Mouse (Mus musculus): ENCODE results near the gene Gucy1b1.
A peak's percentile ranks its signal among the peaks of the same experiment; 100 is the strongest.

The Gucy1b1 gene

DNA sequence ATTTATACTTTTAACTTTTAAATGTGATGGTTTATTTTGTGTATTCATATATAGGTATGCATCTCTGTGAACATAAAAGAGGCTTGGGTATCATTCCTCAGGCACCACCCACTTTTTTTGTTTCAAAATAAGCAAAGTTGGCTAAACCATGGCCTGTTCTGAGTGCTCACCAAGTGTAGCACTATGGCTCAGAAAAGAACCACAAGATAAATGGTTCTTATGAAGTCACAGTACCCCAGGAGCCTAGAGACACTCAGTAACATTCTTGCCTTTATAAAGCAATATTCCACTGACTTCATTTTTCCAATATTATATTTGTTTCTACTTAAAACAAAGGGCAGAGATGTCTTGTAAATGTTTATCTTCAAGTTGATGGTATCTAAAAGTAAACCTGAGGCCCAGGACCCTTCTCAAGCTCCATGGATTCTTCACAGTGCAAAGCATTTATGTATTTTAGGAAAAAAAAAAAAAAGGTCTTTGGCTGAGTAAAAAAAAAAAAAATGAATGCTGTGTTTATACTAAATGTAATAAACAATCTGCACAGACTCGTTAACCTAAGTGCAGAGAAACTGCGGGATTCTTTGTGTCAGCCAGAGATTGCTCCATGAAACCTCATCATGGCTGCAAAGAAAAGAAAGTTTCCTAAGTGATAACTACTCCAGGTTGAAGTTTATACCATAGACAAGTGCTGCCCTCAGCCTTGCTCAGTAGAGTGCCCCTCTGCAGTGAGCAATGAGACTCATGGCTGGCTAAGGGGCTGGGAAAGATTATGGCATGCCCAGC lies 38.0 kb downstream of the Gucy1b1 start:
- no peak for DNase-seq (ENCODE audit: low spot score)

DNA sequence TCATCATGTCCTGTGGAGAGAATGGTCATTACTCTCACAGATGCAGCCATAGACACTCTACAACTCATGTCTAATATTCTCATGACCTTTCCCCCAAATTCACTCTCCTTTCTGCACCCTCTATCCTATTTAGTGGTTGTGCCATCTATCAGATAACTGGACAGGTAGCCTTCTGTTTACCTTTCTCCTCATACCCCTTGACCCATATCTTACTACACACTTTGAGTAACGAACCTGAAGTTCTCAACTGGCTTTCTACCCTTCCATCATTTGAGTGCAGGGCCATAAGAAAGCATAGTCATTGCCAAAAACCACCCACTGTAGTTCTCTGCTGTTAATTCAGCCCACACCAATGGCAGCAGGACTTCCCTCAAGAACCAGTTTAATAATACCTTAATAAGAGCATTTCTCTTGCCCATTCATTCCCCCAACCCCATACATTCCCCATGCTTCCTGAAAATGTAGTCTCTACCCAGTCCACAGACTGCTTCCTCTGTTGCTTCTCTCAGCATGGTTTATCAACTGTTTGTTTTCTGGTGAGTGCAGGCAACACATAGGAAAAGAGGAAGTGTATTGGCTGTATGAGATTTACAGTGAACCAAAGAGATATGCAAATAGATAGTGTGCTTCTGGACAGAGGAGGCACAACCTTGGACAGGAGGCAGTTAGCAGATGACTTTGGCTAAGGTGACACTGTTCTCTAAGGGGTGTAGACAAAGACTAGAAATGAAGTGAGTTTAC lies 44.3 kb downstream of the Gucy1b1 start:
- DNase-seq (ENCODE audit: low spot score) = no peak

DNA sequence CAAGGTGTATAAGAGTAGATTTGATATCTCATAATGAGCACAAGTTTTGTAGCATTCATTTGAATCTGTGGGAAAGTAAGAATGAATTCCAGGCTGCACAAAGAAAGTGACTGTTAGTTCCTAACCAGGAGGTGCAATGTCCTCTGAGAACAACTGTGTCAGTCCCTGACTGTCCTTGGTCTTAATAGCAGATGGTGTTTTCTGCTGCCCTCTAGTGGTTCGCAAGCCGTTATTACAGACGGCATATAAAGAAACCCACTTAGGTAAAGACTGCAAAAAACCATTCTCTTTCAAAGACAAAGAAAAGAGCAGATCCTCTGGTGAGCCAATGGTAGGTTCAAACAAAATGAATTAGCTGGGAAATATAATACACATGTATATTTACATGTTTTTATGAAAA lies 45.3 kb downstream of the Gucy1b1 start:
- peak; percentile 69 for DNase-seq (ENCODE audit: low spot score)

DNA sequence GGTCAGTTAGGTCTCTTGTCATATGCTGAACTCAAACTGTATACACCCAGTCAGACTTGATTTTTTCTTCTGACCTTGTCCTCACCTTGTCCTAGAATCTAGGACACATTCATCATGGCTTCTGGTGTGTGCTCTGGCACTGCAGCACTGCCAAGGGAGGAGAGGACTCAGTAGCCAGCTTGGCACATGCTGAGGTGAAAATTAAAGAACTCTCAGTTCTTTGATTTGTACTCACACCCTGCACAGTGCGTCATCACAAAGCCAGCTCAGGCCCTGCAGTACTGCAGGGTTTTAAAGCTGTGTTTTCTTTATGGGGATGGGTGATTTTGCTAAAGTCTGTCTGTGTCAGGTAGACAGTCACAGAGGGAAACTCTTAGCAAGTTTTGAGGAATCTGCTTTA lies 47.2 kb downstream of the Gucy1b1 start:
- DNase-seq (ENCODE audit: low spot score) = no peak

DNA sequence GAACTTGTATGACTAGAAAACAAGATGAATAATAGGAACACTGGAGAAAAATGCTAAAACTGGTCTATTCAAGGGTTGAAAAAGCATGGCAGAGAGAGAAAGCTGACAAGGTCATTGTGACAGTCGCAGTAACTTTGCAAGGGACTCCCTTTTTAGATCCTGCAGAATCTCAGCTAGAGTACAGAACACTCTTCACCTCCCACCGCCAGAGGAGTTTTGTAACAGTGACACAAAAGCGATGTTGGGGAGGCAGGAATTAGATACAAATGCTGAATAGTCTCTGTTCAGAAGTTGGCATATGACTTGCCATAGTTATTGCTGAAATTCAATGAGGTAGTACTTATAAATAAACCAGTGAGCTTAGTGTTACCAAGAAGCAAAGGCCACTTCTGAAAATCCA lies 51.4 kb downstream of the Gucy1b1 start:
- DNase-seq (ENCODE audit: low spot score) = no peak

DNA sequence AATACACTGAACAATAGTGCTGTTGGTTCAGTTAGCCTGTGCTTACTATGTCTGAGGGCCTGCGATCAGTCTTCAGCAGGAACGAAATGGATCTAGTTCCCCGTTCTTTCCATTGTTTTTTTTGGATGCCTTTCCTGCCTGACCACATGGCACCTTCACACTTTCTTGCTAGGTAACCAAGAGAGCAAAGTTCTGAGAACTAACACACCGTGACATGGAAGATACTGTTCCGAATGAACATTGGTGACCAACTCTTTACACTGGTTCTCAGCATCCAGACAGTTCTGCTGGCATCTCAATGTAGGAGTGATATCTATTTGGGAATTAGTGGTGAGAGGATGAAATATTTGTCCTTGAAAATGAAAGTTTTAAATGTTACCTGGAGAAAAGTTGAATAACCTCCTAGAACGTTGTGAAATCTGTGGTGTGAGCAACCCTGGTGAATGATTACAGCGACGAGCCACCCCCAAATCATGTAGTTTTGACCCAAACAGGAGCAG lies 52.0 kb downstream of the Gucy1b1 start:
- no peak for DNase-seq (ENCODE audit: low spot score)

DNA sequence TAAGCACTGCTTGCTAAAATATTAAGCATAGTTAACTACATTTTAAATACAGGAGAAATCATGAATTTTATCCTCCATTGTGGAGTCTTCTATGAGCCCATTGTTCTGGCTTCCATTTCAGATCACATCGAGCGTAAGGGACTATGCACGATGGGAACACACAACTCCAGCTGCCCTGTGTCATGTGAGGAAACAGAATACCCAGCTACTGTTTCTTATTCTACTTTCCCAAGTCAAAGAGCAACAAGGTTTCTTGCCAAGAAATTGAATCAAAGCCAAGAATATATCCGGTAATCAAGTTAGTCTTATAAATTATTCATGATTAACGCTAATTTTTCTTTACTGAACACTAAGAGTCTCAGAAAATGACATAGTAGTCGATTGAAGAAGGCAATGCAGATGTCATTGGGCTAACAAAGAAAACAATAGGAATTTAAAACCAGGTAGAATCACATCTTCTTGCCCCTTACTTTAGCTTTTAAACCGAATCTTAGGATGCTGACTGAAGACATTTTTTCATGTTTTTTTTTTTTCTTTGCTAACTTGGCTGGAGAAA lies 60.3 kb downstream of the Gucy1b1 start:
- no peak for DNase-seq (ENCODE audit: low spot score)

DNA sequence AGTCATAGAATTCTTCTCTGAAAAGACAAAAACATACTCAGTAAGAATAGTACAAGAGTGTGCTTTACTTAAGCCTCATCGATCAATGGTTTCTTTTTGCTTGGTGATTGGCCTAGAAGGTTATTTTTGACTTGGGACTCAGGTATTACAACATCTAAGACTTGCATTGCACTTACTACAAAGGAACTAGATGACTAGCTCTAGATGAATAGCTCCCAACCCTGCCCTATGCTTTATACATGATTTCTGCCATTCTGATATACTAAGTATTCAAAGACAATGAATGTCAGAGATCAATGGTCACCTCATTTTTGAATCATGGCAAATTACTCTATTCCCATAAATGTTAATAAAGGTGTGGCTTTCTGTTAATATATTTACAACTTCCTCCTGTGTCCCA lies 67.5 kb downstream of the Gucy1b1 start:
- DNase-seq (ENCODE audit: low spot score) = no peak

DNA sequence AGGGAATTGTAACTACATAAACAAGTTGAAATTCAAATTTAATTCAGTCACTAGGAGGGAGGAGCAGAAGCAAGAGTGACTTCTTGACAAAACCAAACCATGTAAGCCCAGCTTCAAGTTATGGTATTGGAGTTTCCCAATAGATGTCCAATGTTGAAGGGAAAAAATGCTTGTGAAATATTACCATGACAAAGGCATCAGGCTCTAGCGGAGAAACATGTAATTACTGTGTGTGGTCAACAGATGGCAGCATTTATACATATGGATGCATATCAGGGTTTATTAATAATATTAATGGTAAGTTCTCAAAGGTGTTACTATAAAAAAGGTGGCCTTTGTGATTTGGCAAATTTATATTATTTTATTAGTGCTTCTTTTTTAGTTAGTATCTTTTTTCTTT lies 78.5 kb downstream of the Gucy1b1 start:
- peak; percentile 61 for DNase-seq (ENCODE audit: low spot score)

DNA sequence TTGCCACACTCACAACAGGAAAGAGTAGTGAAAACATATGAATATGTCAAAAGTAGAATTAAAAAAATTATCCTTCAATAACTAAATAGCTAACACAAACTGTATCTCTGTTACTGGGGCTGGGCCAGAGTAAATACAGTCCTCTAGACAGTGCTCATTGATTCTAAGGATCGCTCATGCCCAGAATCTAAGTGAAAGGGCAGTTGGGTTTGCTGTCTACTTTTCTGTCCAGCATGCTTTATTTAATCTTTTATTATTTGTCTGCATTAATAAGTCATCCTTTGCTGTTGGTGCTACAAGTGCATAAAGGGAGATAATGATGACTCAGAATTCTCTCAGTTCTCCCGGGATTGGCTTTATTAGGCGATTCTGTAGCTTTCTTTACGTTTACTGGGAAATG lies 79.1 kb downstream of the Gucy1b1 start:
- DNase-seq (ENCODE audit: low spot score) = no peak

DNA sequence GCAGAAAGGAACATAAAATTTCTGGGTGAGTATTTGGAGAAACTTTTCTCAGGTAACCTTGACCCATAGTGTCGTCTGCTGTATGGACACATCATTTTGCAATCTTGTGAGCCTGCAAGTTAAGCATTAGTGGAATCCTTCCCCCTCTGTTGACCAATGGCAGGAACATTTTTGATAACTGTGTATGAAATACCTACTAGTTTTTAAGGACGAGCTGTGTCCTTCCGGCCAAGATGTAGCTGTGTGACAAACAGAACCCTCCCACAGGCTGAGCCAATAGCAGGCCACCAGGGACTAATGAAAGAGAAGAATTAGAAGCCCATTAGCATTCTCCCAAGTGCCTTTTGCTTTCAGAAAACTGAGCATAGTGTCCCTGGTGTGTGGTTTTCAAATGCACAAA lies 84.0 kb downstream of the Gucy1b1 start:
- DNase-seq (ENCODE audit: low spot score) = no peak

DNA sequence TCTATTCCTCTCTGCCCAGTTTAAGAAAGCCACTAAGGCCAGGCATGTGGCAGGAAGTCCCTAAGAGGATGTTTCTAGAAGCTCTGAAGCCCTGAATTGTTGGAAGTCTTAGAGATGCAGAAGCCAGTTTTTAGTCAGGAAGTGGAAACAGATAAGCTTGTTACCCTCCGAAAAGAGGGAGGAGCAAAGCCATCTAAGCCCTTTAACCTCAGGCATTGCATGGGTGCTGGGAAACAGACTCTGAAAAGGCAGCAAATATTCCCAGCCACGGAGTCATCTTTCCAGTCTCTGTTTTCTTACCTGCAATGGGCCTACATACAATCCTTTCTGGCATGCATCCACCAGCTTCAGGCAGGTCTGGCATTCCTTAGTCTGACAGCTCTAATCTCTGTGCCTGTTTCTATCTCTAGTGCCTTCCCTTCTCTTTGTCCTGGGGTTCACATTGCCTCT lies 84.8 kb downstream of the Gucy1b1 start:
- peak; percentile 12 for DNase-seq (ENCODE audit: low spot score)

DNA sequence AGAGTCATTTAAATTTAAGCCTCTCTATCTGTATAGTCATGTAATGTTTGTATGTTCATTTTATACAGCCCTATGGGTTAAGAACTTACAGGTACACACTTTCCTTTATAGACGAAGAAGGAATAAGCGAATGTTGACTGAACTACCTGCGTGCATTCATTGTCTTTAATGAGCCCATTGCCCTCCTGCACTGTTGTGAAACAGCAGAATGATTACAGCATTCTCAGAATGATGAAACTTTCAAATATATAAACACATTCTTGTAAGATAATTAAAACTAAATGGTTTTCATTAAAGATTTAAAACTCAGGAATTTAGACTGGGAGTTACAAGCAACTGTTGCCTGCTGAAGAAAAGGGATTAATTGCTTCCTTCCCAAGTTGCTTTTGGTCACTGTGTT lies 86.9 kb downstream of the Gucy1b1 start:
- no peak for DNase-seq (ENCODE audit: low spot score)

DNA sequence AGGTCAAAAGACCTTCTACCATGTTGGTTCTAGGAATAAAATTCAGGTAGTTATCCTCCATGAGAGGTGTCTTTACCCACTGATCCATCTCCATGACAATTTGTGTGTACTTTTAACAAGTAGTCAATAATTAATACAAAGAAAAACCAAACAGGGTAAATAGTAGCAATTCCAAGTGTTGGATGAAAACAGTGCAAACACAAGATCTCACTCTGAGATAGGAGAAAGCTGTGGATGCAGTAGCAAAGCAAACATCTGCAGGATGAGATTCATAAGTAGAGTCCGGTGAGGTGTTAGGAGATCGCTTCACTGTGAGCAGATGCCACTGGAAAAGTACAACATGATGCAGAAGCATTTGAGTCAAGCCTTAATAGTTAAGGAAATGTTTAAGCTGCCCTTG lies 88.4 kb downstream of the Gucy1b1 start:
- no peak for DNase-seq (ENCODE audit: low spot score)

DNA sequence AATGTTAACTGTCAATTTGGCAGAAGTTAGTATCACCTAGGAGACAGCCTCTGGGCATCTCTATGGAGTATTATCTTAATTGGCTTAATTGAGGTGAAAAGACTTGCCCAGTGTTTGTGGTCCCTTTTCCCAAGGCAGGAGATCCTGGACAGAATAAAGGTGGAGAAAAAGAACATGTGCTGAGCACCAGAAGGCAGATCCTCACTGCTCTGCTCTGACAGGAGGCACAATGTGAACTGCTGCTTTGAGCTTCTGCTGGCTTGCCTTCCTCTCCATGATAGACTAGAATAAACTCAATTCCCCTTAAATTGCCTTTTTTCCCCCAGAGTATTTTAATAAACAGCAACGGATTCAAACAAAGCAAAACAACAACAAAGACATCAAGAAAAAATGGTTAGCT lies 89.4 kb downstream of the Gucy1b1 start:
- no peak for DNase-seq (ENCODE audit: low spot score)

DNA sequence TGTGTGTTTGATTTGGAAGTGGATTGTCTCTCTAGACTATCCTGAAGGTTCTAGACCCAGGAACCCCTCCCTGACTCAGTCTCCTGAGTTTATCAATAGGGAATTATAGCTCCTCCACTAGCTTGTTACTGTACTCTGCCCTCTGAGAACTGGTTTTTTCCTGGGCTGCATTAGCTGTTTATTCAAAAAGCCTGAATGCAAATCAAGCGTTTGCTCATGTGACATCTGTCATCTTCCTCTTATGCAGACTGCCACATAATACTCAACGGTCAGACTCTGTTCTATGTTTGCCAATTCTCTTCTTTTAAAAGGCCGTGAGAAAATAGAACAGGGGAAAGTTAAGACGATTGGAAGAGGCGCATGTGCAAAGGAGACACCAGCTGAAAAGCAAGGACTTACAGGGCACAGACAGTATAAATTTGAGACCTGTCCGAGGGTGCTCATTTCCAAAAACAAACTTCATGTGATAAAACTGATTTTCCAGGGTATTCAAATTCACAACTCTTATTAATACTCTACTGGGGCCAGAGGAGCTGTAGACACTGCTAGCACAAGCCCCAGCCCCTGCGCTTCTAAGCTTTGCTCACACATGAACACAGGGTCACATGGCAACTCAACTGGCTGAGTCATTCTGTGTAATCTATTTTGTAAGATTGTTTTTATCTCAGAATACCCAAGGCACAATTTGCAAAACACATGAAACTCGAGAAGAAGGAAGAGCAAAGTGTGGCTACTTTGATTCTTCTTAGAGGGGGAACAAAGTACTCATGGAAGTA lies 91.2 kb downstream of the Gucy1b1 start:
- no peak for DNase-seq (ENCODE audit: low spot score)
